Mouse (Mus musculus) adrenal gland, adult (tissue): ENCODE results near the gene Hs3st4.
A peak's percentile ranks its signal among the peaks of the same experiment; 100 is the strongest.

Source experiments
- DNase-seq, 2 experiments: peaks; one replicate each; pipeline ENCODE4 v3.0.0; 2022 to 2023; ENCODE audit warnings: low spot score in 1 of 2; ENCODE audit not compliant: inconsistent age in 2 of 2

Hs3st4 gene

DNA sequence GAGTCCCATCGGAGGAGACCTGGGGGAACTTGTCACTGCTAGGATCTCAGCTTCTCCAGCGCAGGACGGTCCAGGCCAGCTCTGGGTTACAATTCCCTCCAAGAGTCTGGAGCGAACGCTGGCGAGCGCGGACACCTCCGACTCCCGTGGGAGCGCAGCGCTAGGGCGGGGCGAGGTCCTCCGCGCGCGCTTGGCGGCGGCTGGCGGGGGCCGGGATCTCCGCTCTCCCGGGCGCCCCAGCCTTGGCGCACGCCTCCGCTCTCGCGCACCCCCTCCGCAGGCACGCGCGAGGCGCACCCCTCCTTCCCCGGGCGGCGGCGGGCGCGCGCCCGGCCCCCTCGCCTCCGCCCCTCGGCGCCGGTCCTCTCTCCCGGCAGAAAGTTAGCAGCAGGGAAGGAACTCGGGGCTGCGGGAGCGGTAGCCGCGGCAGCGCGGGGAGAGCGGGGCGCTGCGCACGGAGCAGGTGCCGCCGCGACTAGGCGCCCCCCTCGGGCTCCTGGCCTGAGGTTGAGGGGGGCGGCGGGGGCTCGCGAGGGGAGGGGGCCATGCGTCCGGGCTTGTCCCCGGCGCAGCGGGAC lies at the start of gene Hs3st4:
Gene Hs3st4, plus strand, starts transcription at position 409 of the 578 bp plus-strand sequence.
- DNase-seq = no peak

DNA sequence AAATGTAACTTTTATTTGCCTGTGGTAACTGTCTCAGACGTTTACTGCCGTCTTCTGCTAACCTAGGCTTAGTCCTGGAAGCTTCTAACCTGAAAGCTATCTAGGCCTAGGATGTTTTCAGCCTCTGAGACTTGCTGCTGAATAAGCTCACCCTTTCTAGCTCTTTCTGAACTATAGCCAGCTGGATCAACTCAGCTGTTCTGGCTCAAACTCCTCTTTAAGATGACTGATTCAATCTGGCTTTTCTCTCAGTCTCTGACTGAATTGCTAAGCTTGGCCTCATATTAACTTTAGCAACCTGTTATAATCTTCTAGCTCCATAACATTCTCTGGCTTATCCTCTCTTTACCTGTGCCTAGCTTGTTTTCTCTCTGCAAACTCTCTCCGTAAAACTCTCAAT lies 35.8 kb upstream of the Hs3st4 start:
- no peak for DNase-seq

DNA sequence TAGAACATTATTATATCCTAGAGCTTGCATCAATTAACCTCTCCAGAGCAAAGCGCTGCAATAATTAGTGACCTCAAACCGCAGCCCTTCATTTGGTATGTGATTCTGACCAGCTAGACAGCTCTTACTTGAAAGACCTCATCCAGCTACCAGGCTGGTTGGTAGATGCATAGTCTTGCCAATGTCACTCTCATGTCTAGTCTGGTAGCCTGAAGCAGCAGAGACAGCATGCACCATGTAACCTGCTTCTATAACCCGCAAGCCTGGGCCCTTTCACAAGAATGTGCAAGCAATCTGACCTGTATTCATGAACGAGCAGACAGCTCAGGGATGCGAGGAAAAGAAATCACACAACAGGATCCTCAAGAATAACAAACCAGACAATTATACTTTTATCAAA lies 19.6 kb upstream of the Hs3st4 start:
- no peak for DNase-seq

DNA sequence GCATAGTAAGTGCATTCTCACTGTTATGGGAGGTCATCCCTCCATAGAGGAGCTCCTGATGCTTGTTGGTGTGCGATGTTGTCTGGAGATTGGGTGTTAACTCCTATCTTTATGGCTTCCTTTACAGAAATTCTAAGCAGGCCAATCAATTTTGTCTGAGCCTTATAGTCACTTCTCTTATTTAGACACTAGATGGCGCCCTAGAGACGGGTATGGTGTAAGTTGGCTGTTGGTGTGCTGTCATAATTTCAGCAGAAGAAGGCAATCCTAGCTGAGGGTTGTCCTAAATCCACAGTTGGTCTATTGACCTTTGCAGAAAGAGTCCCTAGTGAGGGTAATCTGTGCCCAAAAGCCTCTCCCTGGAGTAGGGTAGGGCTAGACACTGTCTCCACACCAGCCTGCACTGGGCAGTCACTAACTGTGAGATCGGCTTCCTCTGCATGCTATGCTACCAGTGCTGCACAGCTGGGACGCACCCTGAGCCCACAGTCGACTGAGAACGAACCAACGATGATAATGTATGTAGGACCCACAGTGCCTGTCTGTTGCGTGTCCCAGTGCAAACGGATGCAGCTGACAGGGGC lies 18.0 kb upstream of the Hs3st4 start:
- DNase-seq = peak in 1 of 2 experiments; percentile 35

DNA sequence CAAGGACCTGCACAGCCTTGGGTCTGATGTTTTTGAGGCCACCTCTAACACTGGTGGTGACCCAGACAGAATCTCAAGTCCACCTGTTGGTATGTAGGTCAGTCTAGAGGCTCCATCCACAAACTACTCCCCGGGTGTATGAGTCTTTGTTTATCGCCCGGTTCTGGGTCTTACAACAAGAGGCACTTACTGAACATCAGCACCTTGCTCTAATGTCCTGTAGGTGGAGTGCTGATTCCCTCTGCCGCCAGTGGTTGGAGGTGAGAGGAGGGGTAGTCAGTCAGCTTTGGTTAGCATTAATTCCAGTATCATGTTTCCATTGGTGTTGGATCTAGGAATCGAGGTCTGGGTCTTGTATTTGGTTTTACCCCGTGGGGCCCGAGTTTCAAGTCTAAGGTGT lies 17.2 kb upstream of the Hs3st4 start:
- DNase-seq = no peak

DNA sequence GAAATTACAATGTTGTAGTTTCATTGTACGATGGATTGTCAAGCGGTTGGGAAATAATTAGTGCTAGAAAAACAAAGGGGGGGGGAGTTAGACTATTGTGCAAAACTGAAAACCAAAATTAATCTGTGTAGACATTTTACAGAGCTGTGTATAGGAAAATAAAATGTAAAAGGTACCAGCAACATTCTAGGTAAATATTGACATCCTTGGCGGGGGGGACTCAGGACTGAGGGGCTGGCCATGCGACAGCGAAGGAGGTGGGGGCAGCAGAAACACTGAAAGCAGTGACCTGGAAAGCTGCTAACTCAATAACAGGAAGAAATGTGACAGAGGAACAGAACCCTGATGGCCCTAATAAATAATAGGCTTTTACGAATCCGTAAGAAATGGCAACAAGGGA lies 7.2 kb upstream of the Hs3st4 start:
- DNase-seq = no peak

DNA sequence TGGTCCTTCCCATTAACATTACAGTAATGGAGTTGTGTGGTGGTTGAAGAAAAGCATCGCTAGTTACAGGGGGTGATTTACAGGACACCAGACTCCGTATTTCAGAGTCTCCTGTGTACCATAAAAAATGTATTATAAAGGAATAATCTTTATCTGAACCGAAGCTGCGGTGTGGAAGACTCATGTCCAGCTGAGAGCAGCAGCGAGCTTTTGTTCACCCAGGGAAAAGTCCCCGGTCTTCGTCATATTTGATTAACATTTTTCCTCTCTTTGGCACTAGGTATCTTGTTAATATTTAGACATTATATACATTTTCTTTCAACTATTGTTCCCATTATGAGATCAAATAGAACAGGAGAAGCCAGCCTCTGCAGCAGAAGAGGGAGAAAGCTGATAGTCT lies 1.2 kb upstream of the Hs3st4 start:
- DNase-seq = no peak

DNA sequence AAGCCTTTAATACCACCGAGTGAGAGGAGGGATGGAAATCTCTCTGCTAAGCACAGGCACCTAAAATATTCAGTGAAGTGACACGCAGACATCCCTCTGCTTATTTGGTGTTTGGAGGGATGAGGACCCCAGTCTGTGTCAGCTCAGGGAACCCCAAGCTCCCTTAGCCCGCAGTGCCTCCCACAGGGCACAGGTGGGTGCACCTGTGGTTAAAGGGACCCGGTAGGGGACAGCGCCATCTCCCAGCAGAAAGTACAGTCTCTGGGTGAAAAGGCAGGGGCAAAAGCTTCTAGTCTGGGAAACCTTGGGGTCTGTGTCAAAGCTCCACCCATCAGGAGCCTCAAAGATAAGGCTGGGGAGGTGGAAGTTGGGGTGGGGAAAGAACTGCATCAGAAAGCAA lies 659 bp upstream of the Hs3st4 start:
- DNase-seq = no peak

DNA sequence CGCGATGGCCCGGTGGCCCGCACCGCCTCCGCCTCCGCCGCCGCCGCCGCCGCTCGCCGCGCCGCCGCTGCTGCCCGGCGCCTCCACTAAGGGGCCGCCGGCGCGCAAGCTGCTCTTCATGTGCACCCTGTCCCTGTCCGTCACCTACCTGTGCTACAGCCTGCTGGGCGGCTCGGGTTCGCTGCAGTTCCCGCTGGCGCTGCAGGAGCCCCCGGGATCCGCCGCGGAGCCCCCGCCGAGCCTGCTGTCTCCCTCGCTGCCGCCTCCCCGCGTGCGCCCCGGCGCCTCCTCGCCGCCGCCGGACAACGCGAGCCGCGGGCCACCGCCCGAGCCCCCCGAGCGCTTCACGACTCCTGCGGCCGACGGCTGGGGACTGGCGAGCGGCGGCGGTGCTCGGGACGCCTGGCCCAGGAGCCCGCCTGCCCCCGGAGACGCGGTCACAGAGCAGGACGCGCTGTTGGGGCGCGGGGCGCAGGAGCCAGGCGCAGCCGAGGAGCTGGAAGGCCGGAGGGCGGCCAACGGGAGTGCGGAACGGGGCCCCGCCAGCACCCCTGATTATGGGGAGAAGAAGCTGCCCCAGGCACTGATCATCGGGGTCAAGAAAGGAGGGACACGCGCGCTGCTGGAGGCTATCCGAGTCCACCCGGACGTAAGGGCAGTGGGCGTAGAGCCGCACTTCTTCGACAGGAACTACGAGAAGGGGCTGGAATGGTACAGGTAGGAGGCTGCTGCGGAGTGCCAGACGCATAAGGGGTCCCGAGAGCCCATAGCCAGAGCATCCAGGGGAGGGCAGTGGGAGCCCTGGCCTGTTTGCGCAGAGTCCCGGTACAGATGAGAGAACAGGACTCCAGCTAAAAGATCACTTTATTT lies 743 bp downstream of the Hs3st4 start:
- no peak for DNase-seq

DNA sequence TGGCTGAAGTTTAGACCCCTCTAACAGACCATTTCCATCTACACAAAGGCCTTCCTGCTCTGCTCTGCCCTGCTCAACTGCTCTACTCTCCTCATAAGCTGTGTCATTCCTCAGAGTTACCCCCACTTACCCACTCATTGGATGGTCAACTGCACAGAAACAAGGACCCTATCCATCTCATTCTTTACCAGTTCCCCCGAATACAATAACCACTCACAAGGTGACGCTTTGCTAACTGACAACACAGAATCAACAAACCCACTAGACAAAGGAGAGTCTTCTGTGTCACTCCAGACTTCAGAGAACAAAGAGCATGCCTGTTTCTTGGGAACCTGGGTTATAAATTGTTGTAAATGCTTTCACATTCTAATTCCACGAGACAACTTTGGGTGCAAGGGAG lies 9.5 kb downstream of the Hs3st4 start:
- DNase-seq = no peak

DNA sequence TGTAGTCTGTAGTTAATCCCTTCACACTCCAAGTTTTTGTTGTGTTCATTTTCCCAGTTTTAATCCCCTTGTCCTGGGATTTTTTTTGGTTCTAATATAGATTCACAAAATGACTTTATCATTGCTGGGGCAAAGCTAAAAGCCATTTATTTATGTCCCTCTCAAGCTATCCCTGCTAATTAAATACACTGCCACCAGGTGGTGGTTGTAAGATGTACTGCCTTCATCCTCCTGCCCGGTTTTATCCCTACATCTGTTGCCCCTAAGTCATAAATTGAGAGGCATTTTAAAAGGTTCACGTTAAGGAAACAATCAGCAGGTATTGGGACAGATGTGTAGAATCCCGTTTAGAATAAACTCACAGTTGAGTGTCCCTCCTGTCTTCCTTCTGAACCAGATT lies 14.6 kb downstream of the Hs3st4 start:
- no peak for DNase-seq

DNA sequence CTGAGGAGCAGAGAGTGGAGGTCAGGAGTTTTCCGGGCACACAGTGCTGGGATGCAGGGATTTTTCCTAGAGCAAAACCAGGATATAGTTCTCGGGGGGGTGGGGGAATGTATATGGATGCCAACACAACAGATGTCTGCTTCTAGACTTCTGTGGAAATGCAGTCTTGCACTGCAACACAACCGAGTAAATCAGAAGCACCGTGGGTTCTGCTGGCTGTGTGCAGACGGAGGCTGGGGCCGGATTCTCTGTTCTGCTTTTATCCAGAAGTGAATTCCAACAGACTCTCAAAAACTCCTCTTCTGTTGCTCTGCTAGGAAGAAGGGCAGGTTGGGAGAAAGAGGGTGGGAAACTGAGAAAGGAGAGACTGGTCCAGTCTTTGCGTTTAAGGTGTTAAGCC lies 15.9 kb downstream of the Hs3st4 start:
- no peak for DNase-seq

DNA sequence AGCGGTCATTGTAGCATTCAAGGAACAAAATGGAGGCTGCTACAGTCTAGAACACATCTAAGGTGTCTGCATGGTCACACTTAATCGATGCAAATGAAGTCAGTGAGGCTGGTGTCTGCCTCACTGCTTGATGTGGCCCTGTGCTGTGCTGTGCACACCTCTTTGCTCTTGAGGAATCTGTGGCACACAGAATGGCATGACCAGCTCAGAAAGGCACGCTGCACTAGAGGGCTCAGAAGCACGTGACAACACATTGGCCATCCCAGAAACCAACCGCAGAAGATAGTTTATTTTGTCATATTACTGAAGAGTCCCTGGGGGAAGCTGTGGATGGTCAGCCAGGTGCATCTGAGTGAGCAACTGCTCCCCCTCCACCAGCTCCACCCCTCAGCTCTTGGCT lies 44.2 kb downstream of the Hs3st4 start:
- no peak for DNase-seq

DNA sequence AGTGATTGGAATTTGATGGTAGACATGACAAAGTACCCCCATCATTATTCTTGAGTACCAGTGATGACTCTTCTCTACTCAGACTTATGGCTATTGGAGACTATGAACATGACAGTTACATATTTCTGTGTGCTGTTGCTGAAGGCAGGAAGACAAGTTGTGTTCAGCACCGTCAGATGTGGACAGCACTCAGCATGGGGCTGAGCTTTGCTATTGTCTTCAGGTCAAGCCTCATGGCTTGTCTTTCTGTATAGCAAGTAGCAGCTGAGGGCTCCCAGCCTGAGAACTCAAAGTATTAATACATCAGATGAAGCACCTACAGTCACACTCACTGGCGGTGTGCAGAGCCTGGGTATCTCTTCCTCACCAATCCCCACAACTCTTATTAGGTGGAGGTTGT lies 49.6 kb downstream of the Hs3st4 start:
- DNase-seq = no peak

DNA sequence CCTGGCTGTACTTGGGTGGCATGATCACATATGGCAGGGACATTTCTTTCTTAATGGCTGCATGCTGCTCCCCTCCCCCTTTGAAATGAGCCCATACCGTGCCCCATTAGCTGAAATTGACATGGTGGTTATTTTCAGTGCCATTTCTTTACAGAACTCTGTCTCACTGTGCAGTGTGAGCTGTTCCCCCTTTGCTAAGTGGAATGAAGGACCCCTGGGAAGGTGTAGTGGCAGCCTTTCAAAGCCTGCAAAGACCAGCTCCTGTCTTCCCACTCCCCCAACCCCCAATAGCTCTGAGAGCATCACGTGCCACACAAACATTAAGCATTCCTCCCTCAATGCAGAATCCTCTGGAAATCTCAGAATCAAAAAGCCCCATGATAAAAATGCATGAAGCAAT lies 50.7 kb downstream of the Hs3st4 start:
- no peak for DNase-seq

DNA sequence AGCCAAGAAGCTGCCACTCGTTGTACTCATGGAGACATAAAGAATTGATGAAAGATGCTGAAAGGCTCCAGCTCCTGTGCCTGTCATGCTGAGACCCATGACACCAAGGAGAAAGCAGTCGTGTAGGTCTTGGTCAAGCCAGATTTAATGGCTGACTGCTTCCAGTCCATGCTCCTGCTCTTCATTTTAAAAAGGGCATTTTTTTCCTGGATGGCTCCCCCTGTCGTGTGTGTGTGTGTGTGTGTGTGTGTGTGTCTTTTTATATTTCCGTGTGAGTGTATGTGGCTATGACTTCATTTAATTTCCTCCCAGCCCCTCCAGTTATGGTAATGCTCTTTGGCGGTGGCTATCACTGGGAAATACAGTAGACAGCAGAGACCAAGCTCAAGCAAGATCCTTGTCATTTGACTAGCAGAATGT lies 54.6 kb downstream of the Hs3st4 start:
- no peak for DNase-seq

DNA sequence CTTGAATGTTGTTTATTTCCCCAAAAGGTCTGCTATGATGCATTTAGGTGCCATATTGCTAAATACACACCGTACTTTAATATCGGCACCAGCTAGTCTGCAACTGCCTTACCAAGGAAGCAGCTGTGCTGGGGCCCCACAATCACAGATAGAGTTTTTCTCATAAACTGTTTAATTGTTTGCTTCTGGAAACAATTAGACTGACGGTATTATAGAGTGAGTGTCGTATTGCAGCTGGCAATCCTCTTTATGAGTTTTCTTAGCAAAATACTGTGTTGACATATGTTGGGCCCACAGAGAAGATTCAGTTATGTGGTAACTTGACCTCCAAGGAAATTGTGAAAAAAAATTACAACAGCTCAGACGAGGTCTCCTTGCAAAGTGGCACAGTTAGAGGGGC lies 56.5 kb downstream of the Hs3st4 start:
- DNase-seq = no peak

DNA sequence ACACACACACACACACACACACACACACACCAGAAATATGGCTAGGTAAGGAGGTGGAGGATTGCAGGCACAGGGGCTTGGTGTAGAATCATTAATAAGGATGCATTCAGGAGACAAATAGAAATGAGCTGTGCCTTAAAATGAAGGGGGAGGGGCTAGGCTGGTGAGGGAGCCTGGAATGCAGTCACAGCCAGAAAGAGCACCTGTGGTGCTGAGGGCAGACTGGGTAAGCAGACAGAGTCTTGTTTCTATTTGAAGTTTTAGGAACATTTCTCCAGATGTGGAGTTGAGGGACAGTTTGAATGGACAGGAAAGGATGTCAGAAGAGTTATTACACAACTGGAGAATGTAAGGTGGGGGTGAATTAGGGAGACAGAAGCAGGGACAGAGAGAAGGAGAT lies 64.7 kb downstream of the Hs3st4 start:
- no peak for DNase-seq

DNA sequence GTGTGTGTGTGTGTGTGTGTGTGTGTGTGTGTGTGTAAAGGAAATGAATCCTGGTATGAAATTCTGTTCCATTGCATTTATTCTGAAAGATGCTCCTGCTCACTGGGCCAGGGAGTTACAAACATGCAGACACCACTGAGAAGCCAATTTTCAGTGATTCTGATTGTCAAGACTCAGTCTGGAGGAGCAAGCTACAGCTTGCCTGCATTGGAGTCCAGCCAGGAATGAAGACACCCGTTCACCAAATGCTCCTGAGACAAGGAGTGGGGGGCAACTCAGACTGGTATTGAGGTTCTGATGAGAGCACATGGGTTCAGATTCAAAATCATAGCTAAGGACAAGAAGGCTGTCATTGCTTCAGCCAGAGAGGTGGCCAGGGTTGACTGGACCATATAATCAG lies 66.3 kb downstream of the Hs3st4 start:
- no peak for DNase-seq

DNA sequence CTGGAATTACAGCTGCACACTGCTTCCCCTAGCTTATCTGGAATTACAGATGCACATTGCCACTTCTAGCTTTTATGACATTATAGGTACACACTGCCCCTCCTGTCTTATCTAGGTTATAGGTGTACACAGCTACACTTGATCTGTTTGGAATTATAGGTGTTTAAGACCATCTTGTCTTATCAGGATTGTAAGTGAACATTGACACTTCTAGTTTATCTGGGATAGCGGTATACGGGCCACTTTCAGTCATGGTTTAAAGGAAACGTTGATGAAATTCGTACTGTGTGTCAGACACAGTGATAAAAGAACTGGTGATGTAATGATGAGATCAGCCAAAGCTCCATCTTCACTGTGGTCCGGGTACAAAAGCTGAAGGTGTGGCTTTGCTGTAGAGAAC lies 67.8 kb downstream of the Hs3st4 start:
- no peak for DNase-seq

DNA sequence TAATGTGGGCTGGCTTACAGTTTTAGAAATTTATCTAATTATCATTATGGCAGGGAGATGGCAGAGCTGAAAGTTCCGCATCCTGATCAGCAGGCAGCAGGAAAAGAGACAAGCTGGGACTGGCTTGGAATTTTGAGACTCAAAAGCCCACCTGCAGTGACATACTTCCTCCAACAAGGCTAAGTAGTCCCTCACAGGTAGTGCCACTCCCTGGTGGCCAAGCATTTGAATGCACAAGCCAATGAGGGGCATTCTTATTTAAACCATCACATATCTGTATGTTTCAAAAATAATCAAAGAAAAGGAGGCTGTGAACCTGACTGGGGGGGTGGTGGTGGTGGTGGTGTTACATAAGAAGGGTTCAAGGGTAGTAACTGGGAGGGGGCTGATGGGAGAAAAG lies 101.1 kb downstream of the Hs3st4 start:
- no peak for DNase-seq

DNA sequence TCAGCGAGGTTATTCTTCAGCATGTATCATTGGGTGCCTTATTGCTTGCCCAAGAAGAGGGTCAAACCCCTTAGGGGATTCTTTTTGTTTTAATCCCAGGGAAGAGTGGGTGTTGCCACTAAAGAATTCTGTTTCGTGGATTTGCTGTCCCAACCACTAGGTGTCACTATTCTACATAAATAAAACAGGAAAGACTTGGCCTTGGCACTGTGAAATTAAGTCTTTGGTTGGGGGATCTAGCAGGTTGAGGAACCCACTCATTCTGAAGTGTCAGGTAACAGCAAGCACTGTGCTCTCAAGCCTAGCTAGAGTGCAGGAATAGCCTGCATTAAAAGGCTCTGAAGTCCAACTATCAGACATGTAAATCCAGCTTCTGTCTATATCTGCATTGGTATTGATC lies 146.3 kb downstream of the Hs3st4 start:
- DNase-seq = peak in 1 of 2 experiments; percentile 53
